Mouse (Mus musculus) right cerebral cortex, adult 18-20 months (tissue): ENCODE measurements around the gene Gch1.

ENCODE experiments used
- DNase-seq: peaks from one replicate; pipeline ENCODE4 v3.0.0; 2022; ENCODE audit warnings: mixed read lengths

Gene Gch1

DNA sequence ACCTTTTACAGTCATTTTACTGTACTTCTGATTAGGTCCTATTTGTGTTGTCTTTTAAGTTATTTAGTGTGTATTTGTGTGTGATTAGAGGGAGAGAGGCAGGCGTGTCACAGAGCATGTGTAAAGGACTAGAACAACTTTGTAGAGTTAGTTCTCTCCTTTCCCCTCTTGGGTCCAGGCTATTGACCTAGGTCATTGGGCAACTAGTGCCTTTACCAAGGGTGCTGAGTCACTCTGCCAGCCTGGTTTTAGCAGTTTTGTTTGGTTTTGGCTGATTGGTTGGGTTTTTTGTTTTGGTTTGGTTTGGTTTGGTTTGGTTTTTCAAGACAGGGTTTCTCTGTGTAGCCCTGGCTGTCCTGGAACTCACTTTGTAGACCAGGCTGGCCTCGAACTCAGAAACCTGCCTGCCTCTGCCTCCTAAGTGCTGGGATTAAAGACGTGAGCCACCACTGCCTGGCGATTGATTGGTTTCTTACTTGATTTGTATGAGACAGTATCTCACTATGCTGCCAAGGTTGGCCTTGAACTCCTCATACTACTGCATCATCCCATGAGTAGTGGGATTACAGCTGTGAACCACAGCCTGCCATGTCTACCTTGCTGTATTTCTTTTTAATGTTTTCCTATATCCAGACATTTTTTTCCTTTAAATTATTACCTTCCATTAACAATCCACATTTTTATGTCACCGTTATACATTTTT, 16.2 kb upstream of the Gch1 start:
- DNase-seq = no peak

- no peak for DNase-seq
These were observed 8.1 kb upstream of the Gch1 start for GRCm38 (mm10) chr14:47197340-47197739.

- no peak for DNase-seq
These were observed 7.5 kb upstream of the Gch1 start for GRCm38 (mm10) chr14:47196711-47197110.

DNA sequence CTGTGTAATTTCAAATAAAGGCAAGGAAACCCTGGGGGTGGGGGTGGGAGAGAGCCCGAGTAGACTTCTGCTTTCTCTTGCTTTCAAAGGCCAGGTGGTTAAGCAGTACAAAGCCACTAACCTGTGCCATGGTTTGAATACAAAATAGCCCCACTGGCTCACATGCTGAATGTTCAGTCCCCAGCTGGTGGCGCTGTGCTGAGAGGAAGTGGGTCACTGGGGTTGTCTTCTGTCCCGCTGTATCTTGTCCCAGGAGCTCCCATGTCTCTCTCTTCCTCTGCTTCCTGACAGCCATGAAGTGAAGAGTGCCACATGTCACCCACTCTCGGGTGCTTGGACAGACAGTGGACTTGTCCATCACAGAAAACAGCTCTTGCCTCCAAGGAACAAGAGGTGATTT, 4.9 kb upstream of the Gch1 start:
- DNase-seq = no peak

- no peak for DNase-seq
These were observed 4.3 kb upstream of the Gch1 start for GRCm38 (mm10) chr14:47193506-47193905.

GRCm38 (mm10) chr14:47191861-47192260, 2.6 kb upstream of the Gch1 start:
- DNase-seq = no peak

DNA sequence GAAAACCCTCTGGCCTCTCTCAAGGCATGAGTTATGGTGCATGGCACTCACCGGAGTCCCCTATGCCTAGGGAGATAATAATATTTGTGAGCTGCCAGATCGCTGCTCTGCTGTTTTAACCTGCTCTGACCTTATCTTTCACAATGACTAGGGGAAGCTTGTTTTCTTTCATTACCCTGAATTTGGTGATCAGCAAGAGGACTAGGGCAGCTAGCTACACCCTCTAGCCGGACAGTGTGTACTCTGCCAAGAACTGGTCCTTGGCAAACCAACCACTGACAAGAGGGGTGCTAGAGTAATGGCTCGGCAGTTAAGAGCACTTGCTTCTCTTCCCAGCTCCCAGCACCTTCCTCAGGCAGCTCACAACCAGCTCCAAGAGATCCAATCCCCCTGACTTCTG, 1.4 kb upstream of the Gch1 start:
- no peak for DNase-seq

DNA sequence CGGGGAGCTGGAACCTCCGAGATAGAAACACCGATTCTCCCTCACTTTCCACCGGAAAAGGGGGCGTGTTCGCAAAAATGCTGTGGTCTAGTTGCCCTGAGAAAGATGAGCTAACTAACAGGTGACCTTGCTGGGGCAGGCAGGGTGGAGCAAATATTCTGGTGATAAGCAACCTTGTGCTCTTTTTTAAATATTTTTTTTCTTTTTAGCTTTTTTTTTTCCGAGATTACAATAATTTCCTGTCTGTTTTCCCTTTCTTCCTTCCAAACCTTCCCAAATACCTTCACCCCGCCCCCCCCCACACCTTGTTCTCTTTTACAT, 382 bp upstream of the Gch1 start:
- DNase-seq = no peak

DNA sequence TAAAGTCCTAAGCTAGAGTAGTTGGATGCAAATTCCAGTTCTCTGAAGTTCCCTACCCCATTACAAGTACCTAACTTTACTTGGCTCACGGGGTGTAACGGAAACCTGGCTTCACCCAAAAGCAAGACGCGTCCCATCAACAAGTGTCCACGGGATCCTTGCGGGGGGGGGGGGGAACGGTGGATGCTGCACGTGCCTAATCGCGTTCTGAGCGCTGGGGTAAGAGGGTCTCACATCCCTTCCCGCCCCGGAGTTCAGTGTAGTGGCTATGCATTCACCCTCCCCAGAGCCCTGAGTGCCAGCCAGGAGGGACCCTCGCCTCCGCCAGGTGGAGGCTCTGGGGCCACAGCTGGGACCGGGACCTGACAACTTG, 752 bp downstream of the Gch1 start:
- peak; percentile 11 for DNase-seq

DNA sequence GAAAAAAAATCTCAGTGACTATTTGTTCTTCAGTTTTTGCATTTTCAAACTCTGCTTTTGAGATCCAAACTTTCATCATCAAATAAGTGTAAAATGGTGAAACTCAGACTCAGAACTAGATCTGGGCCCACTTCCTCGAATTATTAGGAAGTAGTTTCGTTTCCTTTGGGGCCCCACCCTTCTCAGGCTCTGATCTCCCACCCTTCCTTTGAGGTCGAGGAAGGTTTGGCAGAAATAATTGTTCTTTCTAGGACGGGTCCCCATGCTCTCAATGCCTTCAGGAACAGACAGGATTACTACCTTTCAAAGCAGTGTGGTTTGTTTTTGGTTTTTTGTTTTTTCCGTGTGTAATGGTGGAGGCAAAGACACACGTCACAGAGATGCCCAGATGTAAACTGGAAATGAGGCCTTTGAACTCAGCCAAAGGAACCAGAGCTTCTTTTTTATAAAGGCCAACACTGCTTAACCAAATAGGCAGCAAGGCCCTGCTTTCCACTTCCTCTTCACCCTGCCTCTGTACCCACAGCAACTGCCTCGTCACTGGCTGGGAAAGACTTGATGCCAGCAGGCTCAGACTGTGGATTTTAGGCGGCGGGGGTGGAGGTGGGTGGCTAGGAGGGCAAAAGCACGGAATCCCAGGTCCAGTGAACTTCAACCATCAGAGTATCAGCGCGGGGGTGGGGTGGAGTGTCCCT, 1.4 kb downstream of the Gch1 start:
- DNase-seq = no peak

DNA sequence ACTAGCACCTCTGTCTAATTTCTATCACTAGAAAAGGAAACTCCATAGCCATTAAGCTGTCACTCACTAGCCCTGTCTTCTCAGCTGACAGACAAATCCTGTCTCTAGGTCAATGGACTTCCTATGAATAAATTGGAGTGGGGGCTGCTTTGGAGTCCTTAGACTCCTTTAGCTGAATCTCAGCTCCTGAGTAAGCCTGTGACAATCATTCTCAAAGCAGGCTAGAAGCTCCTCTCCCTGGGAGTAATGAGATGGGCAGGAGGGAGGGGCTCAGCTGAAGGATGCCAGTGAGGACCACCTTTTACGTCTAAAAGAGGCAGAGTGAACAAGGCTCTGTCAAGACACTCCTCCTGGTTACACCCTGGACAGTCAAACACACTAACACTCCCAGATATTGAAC, 2.0 kb downstream of the Gch1 start:
- no peak for DNase-seq

DNA sequence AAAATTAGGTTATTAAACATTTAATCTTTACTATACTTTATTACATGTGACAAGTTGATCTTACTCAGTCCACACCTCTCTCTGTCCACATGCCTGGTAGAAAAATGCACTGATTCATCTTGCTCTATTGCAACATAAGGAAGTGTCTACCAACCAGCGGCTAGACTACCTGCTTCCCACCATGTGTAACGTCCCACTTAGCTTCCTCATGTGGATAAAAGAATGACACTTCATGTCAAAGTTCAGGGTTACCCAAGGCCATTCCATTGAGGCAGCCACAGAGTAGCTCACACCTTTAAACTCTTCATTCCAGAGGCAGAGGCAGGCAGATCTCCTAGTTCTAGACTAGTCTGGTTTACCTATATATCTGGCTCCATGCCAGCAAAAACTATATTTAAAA, 2.7 kb downstream of the Gch1 start:
- DNase-seq = no peak

- DNase-seq = peak; percentile 26
These were observed 7.5 kb downstream of the Gch1 start for GRCm38 (mm10) chr14:47181497-47182290.

- DNase-seq = no peak
These were observed 10.4 kb downstream of the Gch1 start for GRCm38 (mm10) chr14:47178851-47179250.

DNA sequence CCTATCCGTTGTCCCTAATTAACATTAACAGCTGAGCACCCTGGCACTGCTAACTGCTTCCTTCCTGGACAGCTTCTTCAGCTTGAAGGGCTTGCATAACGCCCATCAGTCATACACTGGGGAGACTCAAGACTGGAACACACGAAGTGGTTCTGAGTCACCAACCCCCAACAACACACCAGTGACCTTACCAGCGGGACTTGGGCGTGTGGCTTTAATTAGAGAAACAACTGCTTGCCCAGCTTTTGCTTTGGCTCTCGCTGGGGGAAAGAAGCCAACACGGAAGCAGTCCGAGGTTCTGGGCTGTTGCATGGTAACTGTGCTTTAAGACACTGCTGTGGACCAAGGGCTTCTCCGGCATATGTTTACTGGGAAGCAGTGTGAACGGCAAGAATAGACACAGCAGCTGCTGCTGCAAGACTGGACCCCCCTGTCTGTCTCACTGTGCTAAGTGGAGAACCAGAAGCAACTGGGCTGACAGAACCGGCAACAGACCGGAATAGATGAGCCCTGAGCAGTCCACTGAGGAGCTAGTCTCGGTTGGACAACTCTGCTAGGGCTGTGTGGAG, 11.3 kb downstream of the Gch1 start:
- DNase-seq = peak; percentile 10

DNA sequence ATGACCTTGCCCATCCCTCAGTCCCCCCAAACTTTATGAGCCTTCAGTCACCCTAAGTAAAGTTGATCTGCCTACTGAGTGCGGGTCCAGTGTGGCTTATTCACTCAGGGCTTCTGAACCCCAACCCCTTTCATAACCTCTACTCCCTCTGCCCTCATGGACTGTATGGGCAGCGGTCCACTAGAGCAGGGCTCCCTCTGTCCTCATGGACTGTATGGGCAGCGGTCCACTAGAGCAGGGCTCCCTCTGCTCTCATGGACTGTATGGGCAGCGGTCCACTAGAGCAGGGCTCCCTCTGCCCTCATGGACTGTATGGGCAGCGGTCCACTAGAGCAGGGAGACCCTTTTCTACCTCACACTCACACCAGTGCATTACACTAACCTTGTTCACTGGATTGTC, 13.0 kb downstream of the Gch1 start:
- no peak for DNase-seq

DNA sequence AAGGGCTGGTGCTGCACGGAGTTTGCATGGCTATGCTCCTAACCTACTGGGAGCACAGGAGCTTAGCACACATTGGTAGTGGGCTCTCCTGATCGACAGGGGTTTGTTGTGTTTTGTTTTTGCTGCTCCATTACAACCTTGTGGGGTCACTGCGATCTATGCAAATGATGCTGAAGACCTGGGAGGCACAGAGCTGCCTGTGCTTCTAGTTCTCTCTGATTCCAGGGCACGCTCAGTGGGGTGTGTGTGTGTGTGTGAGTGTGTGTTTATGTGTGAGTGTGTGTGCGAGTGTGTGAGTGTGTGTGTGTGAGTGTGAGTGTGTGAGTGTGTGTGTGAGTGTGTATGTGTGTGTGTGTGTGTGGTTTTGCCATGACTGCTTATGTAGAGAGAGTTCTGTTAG, 14.1 kb downstream of the Gch1 start:
- DNase-seq = no peak

DNA sequence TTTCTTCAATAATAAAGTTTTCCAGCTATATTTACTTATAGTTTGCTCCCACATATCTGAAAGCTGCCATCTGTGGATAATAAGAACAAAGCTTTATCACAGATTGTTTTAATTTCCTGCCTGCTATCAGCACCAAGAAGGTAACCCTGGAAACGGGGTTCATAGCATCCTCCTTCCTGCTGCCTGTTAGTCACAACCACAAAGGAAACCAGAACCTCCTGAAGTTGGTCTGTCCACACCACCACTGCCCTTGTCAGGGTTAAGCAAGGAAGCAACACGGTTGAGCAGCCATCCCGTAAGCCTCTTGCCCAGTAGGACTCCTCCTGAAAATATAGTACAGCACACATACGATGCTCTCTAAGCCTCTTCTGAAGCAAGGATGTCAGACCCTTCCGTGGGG, 17.1 kb downstream of the Gch1 start:
- DNase-seq = no peak

DNA sequence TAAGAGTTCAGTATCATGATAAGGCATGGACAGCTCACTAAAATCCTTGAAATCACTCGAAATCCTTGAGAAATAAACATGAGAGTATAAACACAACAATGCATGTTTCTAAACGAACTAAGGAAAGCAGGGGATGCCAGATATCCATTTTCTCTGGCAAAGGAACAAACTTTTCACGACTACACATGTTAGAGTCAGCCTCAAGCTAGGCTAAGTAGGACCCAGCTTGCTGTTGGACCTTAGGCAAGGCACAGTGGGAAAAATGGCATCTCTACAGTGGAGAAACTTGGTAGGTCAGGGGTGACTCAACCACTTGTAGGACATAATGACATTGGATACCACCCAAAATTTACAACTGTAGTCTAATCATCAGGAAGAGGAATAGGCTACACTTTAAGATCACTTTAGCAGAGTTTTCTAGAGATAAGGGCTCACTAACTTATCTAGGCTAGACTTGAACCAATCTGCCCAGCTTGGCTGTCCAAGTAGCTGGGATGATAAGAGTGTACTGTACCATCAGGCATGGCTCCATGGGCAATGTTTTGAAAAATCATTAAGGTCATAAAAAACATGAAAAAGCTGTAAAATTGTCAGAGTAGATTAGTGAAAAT, 18.6 kb downstream of the Gch1 start:
- DNase-seq = no peak

GRCm38 (mm10) chr14:47169677-47170410, 19.4 kb downstream of the Gch1 start:
- DNase-seq = no peak

DNA sequence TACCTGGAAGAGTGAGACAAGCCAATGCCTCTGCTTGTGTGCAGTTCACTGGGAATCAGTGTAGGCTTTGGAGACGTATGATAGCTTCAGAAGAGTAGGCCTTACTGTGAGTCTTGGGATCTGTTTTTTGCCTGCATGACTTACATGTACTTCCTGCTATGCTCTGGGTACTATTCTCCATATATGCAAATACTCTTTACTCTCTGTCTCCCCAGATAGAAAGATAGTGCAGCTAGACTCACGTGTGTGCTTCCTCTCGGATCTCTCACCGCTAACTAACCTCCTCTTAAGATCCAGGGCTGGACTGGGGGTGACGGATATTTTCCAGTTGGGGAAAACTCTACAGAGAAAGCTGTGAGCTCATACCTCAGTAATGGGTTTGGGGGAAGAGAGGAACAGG, 23.5 kb downstream of the Gch1 start:
- DNase-seq = no peak

DNA sequence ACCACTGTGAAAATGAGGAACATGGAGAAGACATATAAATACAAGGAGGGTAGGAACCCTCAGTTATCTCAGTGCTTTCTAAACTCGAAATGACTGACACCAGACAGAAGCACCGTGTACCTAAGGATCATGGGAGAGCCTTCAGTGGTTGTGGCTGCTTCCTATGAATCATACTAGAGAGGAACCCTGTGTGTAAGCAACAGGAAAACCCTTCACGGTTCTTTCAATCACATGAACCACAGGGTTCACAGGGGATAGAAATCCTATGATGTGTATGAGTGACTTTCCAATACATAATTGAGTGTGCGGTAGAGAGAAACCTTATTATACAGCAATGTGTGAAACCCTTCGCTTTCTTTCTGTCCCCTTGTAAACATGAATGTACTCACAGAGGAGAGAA, 24.1 kb downstream of the Gch1 start:
- DNase-seq = no peak
